Mouse (Mus musculus) frontal cortex, postnatal 36 days (tissue): ENCODE measurements around the gene Celf5.

Source experiments
- DNase-seq, 2 experiments: peaks; one replicate each; pipeline ENCODE4 v3.0.0; 2022; ENCODE audit warnings: low spot score in 2 of 2

The Celf5 gene

GRCm38 (mm10) chr10:81414682-81415081 lies 67.8 kb downstream of the Celf5 start:
- DNase-seq = no peak

DNA sequence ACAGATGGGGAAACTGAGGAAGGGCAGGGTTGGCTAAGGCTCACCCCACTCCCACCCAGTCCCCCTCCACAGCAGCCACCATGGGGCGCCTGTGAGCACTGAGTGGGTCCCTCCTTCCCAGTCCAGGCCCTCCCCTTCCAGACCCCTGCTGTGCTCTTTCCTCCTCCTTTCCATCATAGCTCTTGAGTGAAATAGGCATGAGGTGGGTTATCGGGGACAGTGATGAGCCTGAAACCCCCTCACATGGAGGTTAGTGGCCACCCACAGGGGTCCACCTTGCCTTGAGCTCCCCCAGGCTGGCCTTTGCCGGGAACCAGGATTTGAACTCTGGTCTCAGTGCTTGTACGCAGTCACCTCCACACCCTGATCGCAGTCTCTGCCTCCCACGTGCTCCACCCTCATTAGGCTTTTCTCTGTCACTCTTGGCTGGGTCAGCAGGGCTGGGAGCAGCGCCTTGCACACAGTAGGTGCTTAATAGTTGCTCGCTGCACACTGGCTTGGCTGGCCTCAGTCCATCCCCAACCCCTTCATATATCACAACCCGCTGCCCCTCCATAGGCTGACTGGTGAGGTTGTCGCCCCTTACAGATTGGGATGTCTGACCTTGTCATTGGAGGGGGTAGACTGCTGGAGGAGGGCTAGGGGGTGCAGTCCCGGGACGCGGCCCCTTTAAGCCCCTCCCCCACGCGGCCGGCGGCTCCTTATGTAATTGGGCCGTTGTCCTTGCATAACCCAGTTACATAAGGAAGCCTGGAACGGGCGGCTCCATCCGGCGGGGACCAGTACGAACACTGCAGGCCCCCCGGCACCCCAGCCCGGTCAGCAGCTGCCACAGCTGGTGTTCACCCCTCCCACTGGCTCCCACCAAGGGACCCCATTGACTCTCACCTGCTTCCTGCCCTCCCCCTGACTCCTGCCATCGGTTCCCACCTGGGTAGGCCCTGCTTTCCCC lies 68.9 kb downstream of the Celf5 start:
- peak in 1 of 2 experiments; percentile 81 for DNase-seq

DNA sequence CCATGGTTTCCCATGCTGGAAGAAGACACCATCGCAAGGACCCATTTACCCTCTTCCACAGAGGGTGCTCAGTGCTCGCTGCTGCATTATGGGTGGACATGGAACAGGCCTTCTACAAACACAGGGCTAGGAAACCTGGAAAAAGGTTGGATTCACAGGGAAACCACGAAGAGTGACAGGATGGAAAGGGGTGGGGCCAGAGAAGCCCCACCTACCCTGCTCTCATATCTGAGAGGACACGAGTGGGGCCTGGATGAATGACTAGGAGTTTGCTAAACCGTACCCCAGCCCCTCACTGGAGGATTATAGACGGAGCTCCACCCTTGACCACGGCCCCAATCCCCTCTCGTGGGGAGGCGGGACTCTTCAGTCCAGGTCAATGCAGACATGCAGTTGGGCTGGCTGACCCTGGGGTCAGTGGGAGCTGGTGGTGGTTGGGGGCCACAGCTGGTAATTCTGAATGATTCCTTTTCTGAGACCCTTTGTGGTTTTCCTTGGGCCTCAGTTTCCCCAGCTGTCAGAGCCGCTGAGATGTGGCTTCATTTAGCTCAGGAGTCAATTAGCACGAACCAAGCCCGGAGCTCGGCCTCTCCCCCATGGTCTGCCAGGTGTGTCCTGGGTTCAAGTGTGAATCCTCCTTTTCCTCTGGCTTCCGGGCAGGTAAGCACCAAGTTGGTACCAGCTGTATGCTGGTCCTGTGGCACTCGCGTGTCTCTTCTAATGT lies 69.8 kb downstream of the Celf5 start:
- no peak for DNase-seq

- peak in 1 of 2 experiments; percentile 77 for DNase-seq
Measured at GRCm38 (mm10) chr10:81411471-81412400, 70.8 kb downstream of the Celf5 start.

DNA sequence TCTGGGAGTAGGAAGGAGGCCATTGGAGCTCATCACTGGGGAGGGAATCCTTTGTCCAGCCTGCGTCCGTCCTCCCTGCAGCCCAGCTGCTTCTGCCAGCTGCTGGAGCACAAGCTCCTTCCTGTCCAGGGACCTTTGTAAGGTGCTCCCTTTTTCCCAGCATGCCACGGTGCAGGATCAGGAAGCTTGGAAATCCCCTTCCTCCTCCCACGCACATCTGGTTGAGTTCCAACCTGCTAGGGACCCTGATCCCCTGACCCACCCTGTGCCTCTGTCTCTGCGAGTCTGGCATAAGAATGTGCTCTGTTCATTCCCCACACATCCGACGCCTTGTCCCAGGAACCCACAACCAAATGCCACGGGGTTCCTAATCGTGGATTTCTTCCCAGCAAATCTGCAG lies 71.5 kb downstream of the Celf5 start:
- DNase-seq = no peak

GRCm38 (mm10) chr10:81410350-81410749 lies 72.2 kb downstream of the Celf5 start:
- DNase-seq = no peak

- no peak for DNase-seq
Measured at GRCm38 (mm10) chr10:81409330-81409729, 73.2 kb downstream of the Celf5 start.
